Mouse (Mus musculus): ENCODE results near the gene Trpc1. TPM values are rescaled to one million over a fixed set of nuclear protein-coding genes. Genes with fewer than 3 reads are reported as not detected.

The Trpc1 gene
- polyA plus RNA-seq, 1 experiment from 2014 or later, result 1.2 TPM

- Histone ChIP-seq H3K27ac (replicated peaks) (no peak overlapping the region), H3K36me3 (ENCODE audit: control insufficient read depth, insufficient read depth, low read length) (no peaks in the 10 kb centered on the region), H3K4me1 (replicated peaks; ENCODE audit: control insufficient read depth, insufficient read depth) (no peaks in the 10 kb centered on the region), H3K9ac (ENCODE audit: low read length) (no peak overlapping the region), H3K4me3 (ENCODE audit: low read depth, low read length) (no peak overlapping the region), H3K27me3 (ENCODE audit: control insufficient read depth, insufficient read depth, low read length) (no peaks in the 10 kb centered on the region), H3K9me3 (ENCODE audit: control insufficient read depth, low read length) (no peaks in the 10 kb centered on the region), H3K4me2 (replicated peaks; ENCODE audit: low read depth) (no peak overlapping the region)
- 79% methylated on average over 16 of the region's 16 CpGs for WGBS
- no peak for TF ChIP-seq CTCF (IDR thresholded peaks at IDR 0.05; ENCODE audit: low read depth)
- no peak for TF ChIP-seq EP300 (optimal IDR thresholded peaks at IDR 0.05)
- ATAC-seq (ENCODE audit: low FRiP score, low TSS enrichment) (no peak), DNase-seq (ENCODE audit: low spot score) (no peak)
Measured at GRCm38 (mm10) chr9:95784888-95785511, 34.8 kb upstream of the Trpc1 start.

- peak overlapping the region; percentile 14 for H3K4me2 ChIP-seq (replicated peaks; ENCODE audit: low read depth)
- no peaks in the 10 kb centered on the region for H3K36me3 ChIP-seq (ENCODE audit: control insufficient read depth, insufficient read depth, low read length)
- TF ChIP-seq CTCF (IDR thresholded peaks at IDR 0.05; ENCODE audit: low read depth) (no peak), EP300 (optimal IDR thresholded peaks at IDR 0.05) (no peak)
- no peak; the same call in 1 of the 2 replicates for ATAC-seq (ENCODE audit: low FRiP score, low TSS enrichment)
- DNase-seq (ENCODE audit: low spot score), result no peak
- no peak overlapping the region for H3K4me3 ChIP-seq (ENCODE audit: low read depth, low read length)
- no peak overlapping the region for H3K27ac ChIP-seq (replicated peaks)
- H3K27me3 ChIP-seq (ENCODE audit: control insufficient read depth, insufficient read depth, low read length), result no peaks in the 10 kb centered on the region
- H3K9me3 ChIP-seq (ENCODE audit: control insufficient read depth, low read length), result no peaks in the 10 kb centered on the region
- H3K9ac ChIP-seq (ENCODE audit: low read length), result no peak overlapping the region
- H3K4me1 ChIP-seq (replicated peaks; ENCODE audit: control insufficient read depth, insufficient read depth), result no peaks in the 10 kb centered on the region
- 58% methylated on average over 17 of the region's 17 CpGs for WGBS
Measured at GRCm38 (mm10) chr9:95783646-95784293, 33.6 kb upstream of the Trpc1 start.

- Histone ChIP-seq H3K27me3 (ENCODE audit: control insufficient read depth, insufficient read depth, low read length) (no peaks in the 10 kb centered on the region), H3K4me3 (ENCODE audit: low read depth, low read length) (no peak overlapping the region), H3K4me2 (replicated peaks; ENCODE audit: low read depth) (no peak overlapping the region), H3K36me3 (ENCODE audit: control insufficient read depth, insufficient read depth, low read length) (no peaks in the 10 kb centered on the region), H3K9me3 (ENCODE audit: control insufficient read depth, low read length) (no peaks in the 10 kb centered on the region), H3K4me1 (replicated peaks; ENCODE audit: control insufficient read depth, insufficient read depth) (no peaks in the 10 kb centered on the region), H3K27ac (replicated peaks) (no peak overlapping the region), H3K9ac (ENCODE audit: low read length) (no peak overlapping the region)
- no peak for TF ChIP-seq EP300 (optimal IDR thresholded peaks at IDR 0.05)
- TF ChIP-seq CTCF (IDR thresholded peaks at IDR 0.05; ENCODE audit: low read depth), result no peak
- no peak for DNase-seq (ENCODE audit: low spot score)
- WGBS, result 46% methylated on average over 2 of the region's 2 CpGs
- no peak for ATAC-seq (ENCODE audit: low FRiP score, low TSS enrichment)
Measured at GRCm38 (mm10) chr9:95771671-95772070, 21.5 kb upstream of the Trpc1 start.

GRCm38 (mm10) chr9:95763218-95763617 lies 13.0 kb upstream of the Trpc1 start:
- H3K9me3 ChIP-seq (ENCODE audit: control insufficient read depth, low read length), result no peaks in the 10 kb centered on the region
- no peak for ATAC-seq (ENCODE audit: low FRiP score, low TSS enrichment)
- no peak overlapping the region for H3K9ac ChIP-seq (ENCODE audit: low read length)
- TF ChIP-seq EP300 (optimal IDR thresholded peaks at IDR 0.05) (no peak), CTCF (IDR thresholded peaks at IDR 0.05; ENCODE audit: low read depth) (no peak)
- H3K27ac ChIP-seq (replicated peaks), result no peak overlapping the region
- WGBS, result 80% methylated on average over 4 of the region's 4 CpGs
- no peaks in the 10 kb centered on the region for H3K4me1 ChIP-seq (replicated peaks; ENCODE audit: control insufficient read depth, insufficient read depth)
- H3K4me3 ChIP-seq (ENCODE audit: low read depth, low read length), result no peak overlapping the region
- H3K27me3 ChIP-seq (ENCODE audit: control insufficient read depth, insufficient read depth, low read length), result no peaks in the 10 kb centered on the region
- H3K36me3 ChIP-seq (ENCODE audit: control insufficient read depth, insufficient read depth, low read length), result no peaks in the 10 kb centered on the region
- no peak for DNase-seq (ENCODE audit: low spot score)
- no peak overlapping the region for H3K4me2 ChIP-seq (replicated peaks; ENCODE audit: low read depth)

- TF ChIP-seq EP300 (optimal IDR thresholded peaks at IDR 0.05) (no peak), CTCF (IDR thresholded peaks at IDR 0.05; ENCODE audit: low read depth) (no peak)
- Histone ChIP-seq H3K4me1 (replicated peaks; ENCODE audit: control insufficient read depth, insufficient read depth) (no peaks in the 10 kb centered on the region), H3K27ac (replicated peaks) (no peak overlapping the region), H3K9ac (ENCODE audit: low read length) (no peak overlapping the region), H3K4me3 (ENCODE audit: low read depth, low read length) (no peak overlapping the region), H3K9me3 (ENCODE audit: control insufficient read depth, low read length) (no peaks in the 10 kb centered on the region), H3K4me2 (replicated peaks; ENCODE audit: low read depth) (no peak overlapping the region), H3K36me3 (ENCODE audit: control insufficient read depth, insufficient read depth, low read length) (no peaks in the 10 kb centered on the region), H3K27me3 (ENCODE audit: control insufficient read depth, insufficient read depth, low read length) (no peaks in the 10 kb centered on the region)
- DNase-seq (ENCODE audit: low spot score) (no peak), ATAC-seq (ENCODE audit: low FRiP score, low TSS enrichment) (no peak)
- 94% methylated on average over 3 of the region's 3 CpGs for WGBS
Measured at GRCm38 (mm10) chr9:95762228-95762627, 12.1 kb upstream of the Trpc1 start.

- no peak overlapping the region for H3K9ac ChIP-seq (ENCODE audit: low read length)
- no peak for ATAC-seq (ENCODE audit: low FRiP score, low TSS enrichment)
- H3K9me3 ChIP-seq (ENCODE audit: control insufficient read depth, low read length), result no peaks in the 10 kb centered on the region
- no peaks in the 10 kb centered on the region for H3K4me1 ChIP-seq (replicated peaks; ENCODE audit: control insufficient read depth, insufficient read depth)
- no peaks in the 10 kb centered on the region for H3K27me3 ChIP-seq (ENCODE audit: control insufficient read depth, insufficient read depth, low read length)
- no peak for DNase-seq (ENCODE audit: low spot score)
- H3K27ac ChIP-seq (replicated peaks), result no peak overlapping the region
- no peaks in the 10 kb centered on the region for H3K36me3 ChIP-seq (ENCODE audit: control insufficient read depth, insufficient read depth, low read length)
- H3K4me3 ChIP-seq (ENCODE audit: low read depth, low read length), result no peak overlapping the region
- TF ChIP-seq CTCF (IDR thresholded peaks at IDR 0.05; ENCODE audit: low read depth) (no peak), EP300 (optimal IDR thresholded peaks at IDR 0.05) (no peak)
- 85% methylated on average over 8 of the region's 8 CpGs for WGBS
- no peak overlapping the region for H3K4me2 ChIP-seq (replicated peaks; ENCODE audit: low read depth)
Measured at GRCm38 (mm10) chr9:95761381-95761780, 11.2 kb upstream of the Trpc1 start.
